Mouse (Mus musculus): ENCODE data around the gene Apba1. TPM values are rescaled to one million over a fixed set of nuclear protein-coding genes. Genes with fewer than 3 reads are reported as not detected.
A peak's percentile ranks its signal among the peaks of the same experiment; 100 is the strongest.

Gene Apba1
- total RNA-seq, 2 experiments from 2014 or later, result 185 to 190 TPM

GRCm38 (mm10) chr19:23910345-23910744 is 151.7 kb downstream of the Apba1 start:
- intact Hi-C loops (cut with DNase I), result no loop called here
- no peak for DNase-seq (ENCODE audit: low spot score in 2 of 2)

- DNase-seq (ENCODE audit: low spot score in 2 of 2), result no peak
- intact Hi-C loops (cut with DNase I), result no loop called here
Observed at GRCm38 (mm10) chr19:23919384-23920219, 160.9 kb downstream of the Apba1 start.

GRCm38 (mm10) chr19:23920220-23920544 is 161.5 kb downstream of the Apba1 start:
- DNase-seq (ENCODE audit: low spot score in 2 of 2), result peak in 1 of 2 experiments; percentile 34
- intact Hi-C loops (cut with DNase I), result no loop called here

GRCm38 (mm10) chr19:23922601-23923000 is 163.9 kb downstream of the Apba1 start:
- peak; percentile 35 to 53 for DNase-seq (ENCODE audit: low spot score in 2 of 2)
- intact Hi-C loops (cut with DNase I), result no loop called here

GRCm38 (mm10) chr19:23924057-23924456 is 165.4 kb downstream of the Apba1 start:
- no peak for DNase-seq (ENCODE audit: low spot score in 2 of 2)
- intact Hi-C loops (cut with DNase I), result no loop called here

GRCm38 (mm10) chr19:23924791-23925190 is 166.1 kb downstream of the Apba1 start:
- no peak for DNase-seq (ENCODE audit: low spot score in 2 of 2)
- intact Hi-C loops (cut with DNase I), result no loop called here

- intact Hi-C loops (cut with DNase I), result no loop called here
Observed at GRCm38 (mm10) chr19:23925541-23925940, 166.9 kb downstream of the Apba1 start.

GRCm38 (mm10) chr19:23930826-23931225 is 172.1 kb downstream of the Apba1 start:
- intact Hi-C loops (cut with DNase I), result no loop called here
- DNase-seq (ENCODE audit: low spot score in 2 of 2), result peak; percentile 47 to 61

More at GRCm38 (mm10) chr19:23925541-23925940, 166.9 kb downstream of the Apba1 start:
- no peak for DNase-seq (ENCODE audit: low spot score in 2 of 2)

- no peak for DNase-seq (ENCODE audit: low spot score in 2 of 2)
Observed at GRCm38 (mm10) chr19:23941422-23941949, 182.8 kb downstream of the Apba1 start.

GRCm38 (mm10) chr19:23942886-23943285 is 184.2 kb downstream of the Apba1 start:
- intact Hi-C loops (cut with DNase I), result no loop called here

More at GRCm38 (mm10) chr19:23941422-23941949, 182.8 kb downstream of the Apba1 start:
- intact Hi-C loops (cut with DNase I), result no loop called here

GRCm38 (mm10) chr19:23946026-23946685 is 187.5 kb downstream of the Apba1 start:
- intact Hi-C loops (cut with DNase I), result no loop called here
- no peak for DNase-seq (ENCODE audit: low spot score in 2 of 2)

More at GRCm38 (mm10) chr19:23942886-23943285, 184.2 kb downstream of the Apba1 start:
- DNase-seq (ENCODE audit: low spot score in 2 of 2), result no peak

- no peak for DNase-seq (ENCODE audit: low spot score in 2 of 2)
- intact Hi-C loops (cut with DNase I), result no loop called here
Observed at GRCm38 (mm10) chr19:23946751-23947150, 188.1 kb downstream of the Apba1 start.

- intact Hi-C loops (cut with DNase I), result no loop called here
- no peak for DNase-seq (ENCODE audit: low spot score in 2 of 2)
Observed at GRCm38 (mm10) chr19:23947871-23948270, 189.2 kb downstream of the Apba1 start.

GRCm38 (mm10) chr19:23948301-23949000 is 189.8 kb downstream of the Apba1 start:
- DNase-seq (ENCODE audit: low spot score in 2 of 2), result no peak
- intact Hi-C loops (cut with DNase I), result no loop called here

- intact Hi-C loops (cut with DNase I), result no loop called here
Observed at GRCm38 (mm10) chr19:23955461-23955860, 196.8 kb downstream of the Apba1 start.

GRCm38 (mm10) chr19:23956299-23956975 is 197.8 kb downstream of the Apba1 start:
- intact Hi-C loops (cut with DNase I), result no loop called here
- DNase-seq (ENCODE audit: low spot score in 2 of 2), result no peak

More at GRCm38 (mm10) chr19:23955461-23955860, 196.8 kb downstream of the Apba1 start:
- no peak for DNase-seq (ENCODE audit: low spot score in 2 of 2)

GRCm38 (mm10) chr19:23957563-23957962 is 198.9 kb downstream of the Apba1 start:
- no peak for DNase-seq (ENCODE audit: low spot score in 2 of 2)
- intact Hi-C loops (cut with DNase I), result no loop called here

GRCm38 (mm10) chr19:23958925-23959324 is 200.2 kb downstream of the Apba1 start:
- intact Hi-C loops (cut with DNase I), result no loop called here
- peak in 1 of 2 experiments; percentile 60 for DNase-seq (ENCODE audit: low spot score in 2 of 2)

- intact Hi-C loops (cut with DNase I), result loop anchor here (2.0 to 5.0 kb wide), 5 partner anchors 97 to 661 kb away; partner anchors contain the start of gene Apba1
- DNase-seq (ENCODE audit: low spot score in 2 of 2), result no peak
Observed at GRCm38 (mm10) chr19:23959870-23960269, 201.2 kb downstream of the Apba1 start.
